ENCODE assay signal across 10 mouse cellular contexts in the genomic region with DNA sequence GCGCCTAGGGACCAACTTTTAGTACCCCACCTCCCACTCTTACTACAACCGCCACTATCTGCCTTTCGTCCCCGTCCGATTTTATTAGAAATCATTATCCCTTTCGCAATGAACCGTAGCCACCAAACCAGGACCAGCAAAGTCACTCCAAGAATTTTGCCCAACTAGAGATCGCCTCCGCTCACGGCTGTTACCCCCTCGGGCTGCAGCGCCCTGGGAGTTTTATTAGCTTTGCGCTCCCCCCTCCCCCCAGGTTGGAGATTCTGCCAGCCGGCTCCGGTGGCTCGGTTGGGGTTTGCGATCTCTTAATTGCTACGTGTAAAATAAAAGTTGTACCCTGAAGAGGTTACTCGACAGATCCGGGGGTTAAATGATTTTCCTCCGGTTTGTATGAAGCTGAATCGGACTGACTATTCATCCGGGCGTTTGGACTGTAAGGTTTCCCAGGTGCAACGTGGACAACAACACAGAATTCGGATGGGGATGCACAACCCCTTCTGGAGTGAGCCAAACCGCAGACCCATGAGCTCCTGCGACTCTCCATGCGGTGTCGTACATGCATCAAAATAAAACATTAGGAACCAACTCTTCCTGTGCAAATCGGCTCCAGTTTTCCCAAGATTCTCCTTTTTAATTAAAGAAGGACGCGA. TPM values are rescaled to one million over a fixed set of nuclear protein-coding genes. Genes with fewer than 3 reads are reported as not detected.
A peak's percentile ranks its signal among the peaks of the same experiment; 100 is the strongest.
DNase-seq lines count a peak whose midpoint lies in the region; ATAC-seq and TF ChIP-seq lines count a peak whose summit lies in the region.
"Had no signal": no experiment of that assay in that cellular context is flagged by ENCODE, and none has a peak within 500 bp of the region (broad histone marks: within the 10 kb centered on the region; RNA-seq: fewer than 3 reads in every experiment).

No protein-coding gene starts in this region.

- no peak overlapping the region for H3K27ac ChIP-seq in forebrain, postnatal 0 days (ENCODE audit: low read depth, low read length)
- no peak overlapping the region for H3K27ac ChIP-seq in midbrain, embryonic 11.5 days (ENCODE audit: low read depth, low read length)

- DNase-seq in cerebellum, postnatal 10 days = peak; percentile 37 to 44
- DNase-seq in cerebellum, adult 11-12 months = no peak
- DNase-seq in 3134 (ENCODE audit: extremely low read depth, insufficient read length, low spot score) = peak; percentile 52
- no peak for DNase-seq in forebrain, postnatal 0 days
- DNase-seq in midbrain, embryonic 11.5 days (ENCODE audit: low spot score, missing footprints) = peak; percentile 94
- no peak for DNase-seq in frontal cortex, postnatal 14 days (ENCODE audit: low spot score in 2 of 2)
- DNase-seq in layer of hippocampus, adult 9-11 months = no peak
- no peak for DNase-seq in yolk sac, embryonic 10.5 days (ENCODE audit: low spot score)
- DNase-seq: adrenal gland, postnatal 25 days had no signal

- no peak for TF ChIP-seq CTCF in forebrain, postnatal 0 days (IDR thresholded peaks at IDR 0.05; ENCODE audit: low read depth)

- peaks cover 68% of the 10 kb centered on the region for H3K27me3 ChIP-seq in forebrain, postnatal 0 days (ENCODE audit: insufficient read depth, low read length)
- H3K27me3 ChIP-seq in midbrain, embryonic 11.5 days (ENCODE audit: control insufficient read depth, insufficient read depth, low read length) = peaks cover 89% of the 10 kb centered on the region

- 0 out of 2 replicates have a peak overlapping the region, but pooled peaks have one; percentile 19 for H3K4me3 ChIP-seq in forebrain, postnatal 0 days (ENCODE audit: low read depth, low read length)
- H3K4me3 ChIP-seq in midbrain, embryonic 11.5 days (ENCODE audit: low read depth, low read length) = 0 out of 2 replicates have a peak overlapping the region, but pooled peaks have one; percentile 22

- H3K36me3 ChIP-seq in forebrain, postnatal 0 days (ENCODE audit: insufficient read depth) = no peaks in the 10 kb centered on the region
- no peaks in the 10 kb centered on the region for H3K36me3 ChIP-seq in midbrain, embryonic 11.5 days (ENCODE audit: control insufficient read depth, insufficient read depth, low read length)

- H3K4me1 ChIP-seq in forebrain, postnatal 0 days (ENCODE audit: insufficient read depth) = peaks cover 3% of the 10 kb centered on the region; the same call in 1 of the 2 replicates
- H3K4me1 ChIP-seq in midbrain, embryonic 11.5 days (ENCODE audit: control insufficient read depth, insufficient read depth, low read length) = peaks cover 11% of the 10 kb centered on the region

- no peak for ATAC-seq in forebrain, postnatal 0 days
- no peak for ATAC-seq in midbrain, embryonic 11.5 days (ENCODE audit: low FRiP score)

- no peak overlapping the region for H3K9ac ChIP-seq in forebrain, postnatal 0 days
- no peak overlapping the region for H3K9ac ChIP-seq in midbrain, embryonic 11.5 days (ENCODE audit: low read length)

- no peaks in the 10 kb centered on the region for H3K9me3 ChIP-seq in forebrain, postnatal 0 days (ENCODE audit: low read length)
- H3K9me3 ChIP-seq in midbrain, embryonic 11.5 days (ENCODE audit: control insufficient read depth, low read length) = no peaks in the 10 kb centered on the region

- peak overlapping the region; percentile 37; the same call in 1 of the 2 replicates for H3K4me2 ChIP-seq in forebrain, postnatal 0 days (ENCODE audit: low read depth)
- H3K4me2 ChIP-seq in midbrain, embryonic 11.5 days = peak overlapping the region; percentile 32; the same call in 1 of the 2 replicates

- WGBS in forebrain, postnatal 0 days = 1% methylated on average over 33 of the region's 33 CpGs
- WGBS in midbrain, embryonic 11.5 days = under 1% methylated on average over 33 of the region's 33 CpGs

RNA-seq across cellular contexts. Expression of a gene that starts 3.7 kb away (rescaled TPM):
- total RNA-seq in forebrain, postnatal 0 days (2014; rRNA removed) = 0.38 TPM in 1 of 2 replicates, not detected in the other
- polyA plus RNA-seq in forebrain, postnatal 0 days (2015; fragmentation: Nextera tagmentation; extraction: Ambion mirVana) = 0.18 and 0.28 TPM in 2 replicates
- polyA plus RNA-seq in midbrain, embryonic 11.5 days (2014; fragmentation: Nextera tagmentation; extraction: Ambion mirVana) = 3.0 and 4.7 TPM in 2 replicates
- polyA plus RNA-seq: liver, embryonic 16.5 days had no signal

Comparison
In these comparisons a context has a peak if more than half of its experiments do, and no peak if none do; other contexts are left out.
1. DNase-seq: peak in cerebellum, postnatal 10 days (2 of 2), 3134 (single experiment) and midbrain, embryonic 11.5 days (single experiment); none in cerebellum, adult 11-12 months (single experiment), forebrain, postnatal 0 days (single experiment), frontal cortex, postnatal 14 days (0 of 2), layer of hippocampus, adult 9-11 months (single experiment) and yolk sac, embryonic 10.5 days (single experiment).